Mouse (Mus musculus): Measurements from ENCODE around the gene Sun2. TPM values are rescaled to one million over a fixed set of nuclear protein-coding genes. Genes with fewer than 3 reads are reported as not detected.

Gene Sun2
- polyA plus RNA-seq, 1 experiment from 2014 or later, result 6.8 TPM

DNA sequence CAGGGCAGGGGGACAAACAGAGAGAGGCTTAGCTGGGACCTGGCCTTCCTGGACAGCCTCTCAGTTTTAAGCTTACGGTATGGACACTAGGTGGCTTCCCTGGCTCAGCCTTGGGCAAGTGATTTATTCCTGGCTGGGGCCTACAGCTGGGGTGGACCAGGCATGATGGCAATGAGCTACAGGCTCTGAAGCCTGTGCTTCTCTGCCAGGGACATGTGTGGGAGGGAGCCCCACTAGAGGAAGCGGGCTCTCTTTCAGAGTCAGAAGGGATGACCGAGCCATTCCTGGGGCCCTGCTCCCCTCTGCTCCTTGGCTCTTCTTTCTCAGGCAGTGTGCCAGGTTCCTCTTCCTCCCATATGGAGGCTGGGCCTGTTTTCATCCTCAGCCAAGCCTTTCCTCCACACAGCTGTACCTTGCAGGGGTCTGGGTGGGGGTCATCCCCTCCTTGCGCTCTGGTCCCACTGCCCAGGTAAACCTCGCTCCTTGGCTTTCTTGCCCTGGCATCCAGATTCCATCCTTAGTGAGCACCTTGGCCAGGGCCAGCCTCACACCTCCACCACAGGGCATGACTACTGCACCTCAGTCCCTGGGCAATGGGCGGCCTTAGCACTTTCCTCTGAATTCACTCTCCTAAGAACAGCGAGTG, 21.4 kb upstream of the Sun2 start:
- Histone ChIP-seq H3K4me1 (ENCODE audit: control insufficient read depth, insufficient read depth, low read length) (no peaks in the 10 kb centered on the region), H3K27ac (ENCODE audit: low read length) (no peak overlapping the region), H3K4me2 (replicated peaks; ENCODE audit: low read depth, low read length) (no peak overlapping the region), H3K9ac (replicated peaks; ENCODE audit: low read depth, low read length) (no peak overlapping the region), H3K9me3 (ENCODE audit: control insufficient read depth, low read depth, low read length) (no peaks in the 10 kb centered on the region), H3K27me3 (ENCODE audit: control insufficient read depth, insufficient read depth, low read length) (no peaks in the 10 kb centered on the region), H3K4me3 (ENCODE audit: low read depth, low read length) (no peak overlapping the region), H3K36me3 (ENCODE audit: control insufficient read depth, insufficient read depth, low read length) (peaks cover 11% of the 10 kb centered on the region; the same call in 1 of the 2 replicates)
- WGBS, result 83% methylated on average over 7 of the region's 7 CpGs
- no peak for ATAC-seq (ENCODE audit: insufficient number of reproducible peaks, insufficient read depth, low FRiP score, low read depth)

- Histone ChIP-seq H3K4me1 (ENCODE audit: control insufficient read depth, insufficient read depth, low read length) (no peaks in the 10 kb centered on the region), H3K4me2 (replicated peaks; ENCODE audit: low read depth, low read length) (no peak overlapping the region), H3K27me3 (ENCODE audit: control insufficient read depth, insufficient read depth, low read length) (no peaks in the 10 kb centered on the region), H3K9me3 (ENCODE audit: control insufficient read depth, low read depth, low read length) (no peaks in the 10 kb centered on the region), H3K4me3 (ENCODE audit: low read depth, low read length) (no peak overlapping the region), H3K36me3 (ENCODE audit: control insufficient read depth, insufficient read depth, low read length) (peaks cover 11% of the 10 kb centered on the region; the same call in 1 of the 2 replicates), H3K9ac (replicated peaks; ENCODE audit: low read depth, low read length) (no peak overlapping the region), H3K27ac (ENCODE audit: low read length) (no peak overlapping the region)
- 90% methylated on average over 9 of the region's 9 CpGs for WGBS
- ATAC-seq (ENCODE audit: insufficient number of reproducible peaks, insufficient read depth, low FRiP score, low read depth), result no peak
Measured at GRCm38 (mm10) chr15:79763001-79763400, 20.7 kb upstream of the Sun2 start.

GRCm38 (mm10) chr15:79760956-79761355, 18.6 kb upstream of the Sun2 start:
- WGBS, result 89% methylated on average over 6 of the region's 6 CpGs
- no peak for ATAC-seq (ENCODE audit: insufficient number of reproducible peaks, insufficient read depth, low FRiP score, low read depth)
- no peaks in the 10 kb centered on the region for H3K9me3 ChIP-seq (ENCODE audit: control insufficient read depth, low read depth, low read length)
- no peak overlapping the region for H3K9ac ChIP-seq (replicated peaks; ENCODE audit: low read depth, low read length)
- H3K36me3 ChIP-seq (ENCODE audit: control insufficient read depth, insufficient read depth, low read length), result peaks cover 11% of the 10 kb centered on the region; the same call in 1 of the 2 replicates
- no peak overlapping the region for H3K27ac ChIP-seq (ENCODE audit: low read length)
- H3K4me3 ChIP-seq (ENCODE audit: low read depth, low read length), result no peak overlapping the region
- no peaks in the 10 kb centered on the region for H3K27me3 ChIP-seq (ENCODE audit: control insufficient read depth, insufficient read depth, low read length)
- no peak overlapping the region for H3K4me2 ChIP-seq (replicated peaks; ENCODE audit: low read depth, low read length)
- no peaks in the 10 kb centered on the region for H3K4me1 ChIP-seq (ENCODE audit: control insufficient read depth, insufficient read depth, low read length)

DNA sequence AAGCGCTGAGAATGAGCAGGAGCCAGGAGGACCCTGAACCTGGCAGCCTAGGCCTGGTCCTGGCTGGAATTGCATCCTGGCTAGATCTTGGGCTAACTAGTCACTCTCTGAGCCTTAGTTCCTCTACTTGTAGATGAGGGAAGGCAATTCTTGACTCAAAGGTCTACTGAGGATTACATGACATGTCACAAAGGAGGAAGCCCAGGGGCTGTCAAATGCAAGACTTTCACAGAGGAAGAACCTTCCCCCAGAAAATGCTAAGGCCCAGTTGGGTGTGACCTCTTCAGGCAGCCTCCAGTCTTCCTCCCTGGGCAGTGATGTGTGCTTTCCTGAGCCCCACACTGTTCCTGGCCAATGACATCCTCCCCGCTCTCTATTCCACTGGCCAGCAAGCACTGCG, 14.8 kb upstream of the Sun2 start:
- Histone ChIP-seq H3K27ac (ENCODE audit: low read length) (no peak overlapping the region), H3K9me3 (ENCODE audit: control insufficient read depth, low read depth, low read length) (no peaks in the 10 kb centered on the region), H3K4me3 (ENCODE audit: low read depth, low read length) (no peak overlapping the region), H3K27me3 (ENCODE audit: control insufficient read depth, insufficient read depth, low read length) (no peaks in the 10 kb centered on the region), H3K4me1 (ENCODE audit: control insufficient read depth, insufficient read depth, low read length) (no peaks in the 10 kb centered on the region), H3K9ac (replicated peaks; ENCODE audit: low read depth, low read length) (no peak overlapping the region), H3K36me3 (ENCODE audit: control insufficient read depth, insufficient read depth, low read length) (0 out of 2 replicates have a peak, but pooled peaks cover 4% of the 10 kb centered on the region), H3K4me2 (replicated peaks; ENCODE audit: low read depth, low read length) (no peak overlapping the region)
- 83% methylated on average over 3 of the region's 3 CpGs for WGBS
- no peak for ATAC-seq (ENCODE audit: insufficient number of reproducible peaks, insufficient read depth, low FRiP score, low read depth)

- ATAC-seq (ENCODE audit: insufficient number of reproducible peaks, insufficient read depth, low FRiP score, low read depth), result no peak
- no peak overlapping the region for H3K4me2 ChIP-seq (replicated peaks; ENCODE audit: low read depth, low read length)
- H3K27ac ChIP-seq (ENCODE audit: low read length), result no peak overlapping the region
- no peaks in the 10 kb centered on the region for H3K36me3 ChIP-seq (ENCODE audit: control insufficient read depth, insufficient read depth, low read length)
- H3K27me3 ChIP-seq (ENCODE audit: control insufficient read depth, insufficient read depth, low read length), result no peaks in the 10 kb centered on the region
- no peaks in the 10 kb centered on the region for H3K9me3 ChIP-seq (ENCODE audit: control insufficient read depth, low read depth, low read length)
- no peak overlapping the region for H3K4me3 ChIP-seq (ENCODE audit: low read depth, low read length)
- WGBS, result 71% methylated on average over 8 of the region's 8 CpGs
- no peaks in the 10 kb centered on the region for H3K4me1 ChIP-seq (ENCODE audit: control insufficient read depth, insufficient read depth, low read length)
- H3K9ac ChIP-seq (replicated peaks; ENCODE audit: low read depth, low read length), result no peak overlapping the region
Measured at GRCm38 (mm10) chr15:79755977-79756625, 13.8 kb upstream of the Sun2 start.

- Histone ChIP-seq H3K4me2 (replicated peaks; ENCODE audit: low read depth, low read length) (no peak overlapping the region), H3K4me3 (ENCODE audit: low read depth, low read length) (no peak overlapping the region), H3K9me3 (ENCODE audit: control insufficient read depth, low read depth, low read length) (no peaks in the 10 kb centered on the region), H3K4me1 (ENCODE audit: control insufficient read depth, insufficient read depth, low read length) (no peaks in the 10 kb centered on the region), H3K36me3 (ENCODE audit: control insufficient read depth, insufficient read depth, low read length) (no peaks in the 10 kb centered on the region), H3K27me3 (ENCODE audit: control insufficient read depth, insufficient read depth, low read length) (no peaks in the 10 kb centered on the region), H3K9ac (replicated peaks; ENCODE audit: low read depth, low read length) (no peak overlapping the region), H3K27ac (ENCODE audit: low read length) (no peak overlapping the region)
- WGBS, result 81% methylated on average over 4 of the region's 4 CpGs
- no peak for ATAC-seq (ENCODE audit: insufficient number of reproducible peaks, insufficient read depth, low FRiP score, low read depth)
Measured at GRCm38 (mm10) chr15:79755176-79755575, 12.8 kb upstream of the Sun2 start.

DNA sequence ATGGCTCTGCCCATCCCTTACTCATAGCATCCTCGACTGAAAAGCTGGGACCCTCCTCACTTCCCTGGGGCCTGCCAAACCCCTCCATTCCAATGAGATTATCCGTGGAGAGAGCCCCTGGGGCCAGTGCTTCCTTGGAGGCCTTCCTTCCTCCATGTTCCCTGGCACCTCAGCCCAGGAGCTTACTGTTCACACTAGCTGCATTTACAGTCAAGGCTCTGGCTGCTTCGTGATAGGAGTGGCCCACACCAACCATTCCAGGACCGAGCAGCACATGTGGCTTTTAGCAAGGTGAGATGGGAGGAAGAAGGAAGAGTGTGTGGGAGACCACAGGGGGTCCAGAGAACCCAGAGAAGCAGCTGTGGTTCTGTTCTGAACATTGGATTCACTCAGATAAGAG, 11.5 kb upstream of the Sun2 start:
- H3K9ac ChIP-seq (replicated peaks; ENCODE audit: low read depth, low read length), result no peak overlapping the region
- H3K27me3 ChIP-seq (ENCODE audit: control insufficient read depth, insufficient read depth, low read length), result no peaks in the 10 kb centered on the region
- H3K4me2 ChIP-seq (replicated peaks; ENCODE audit: low read depth, low read length), result no peak overlapping the region
- no peak overlapping the region for H3K27ac ChIP-seq (ENCODE audit: low read length)
- no peak overlapping the region for H3K4me3 ChIP-seq (ENCODE audit: low read depth, low read length)
- H3K4me1 ChIP-seq (ENCODE audit: control insufficient read depth, insufficient read depth, low read length), result no peaks in the 10 kb centered on the region
- no peaks in the 10 kb centered on the region for H3K9me3 ChIP-seq (ENCODE audit: control insufficient read depth, low read depth, low read length)
- H3K36me3 ChIP-seq (ENCODE audit: control insufficient read depth, insufficient read depth, low read length), result no peaks in the 10 kb centered on the region
- 54% methylated on average over 4 of the region's 4 CpGs for whole genome bisulfite sequencing
- ATAC-seq (ENCODE audit: insufficient number of reproducible peaks, insufficient read depth, low FRiP score, low read depth), result no peak

DNA sequence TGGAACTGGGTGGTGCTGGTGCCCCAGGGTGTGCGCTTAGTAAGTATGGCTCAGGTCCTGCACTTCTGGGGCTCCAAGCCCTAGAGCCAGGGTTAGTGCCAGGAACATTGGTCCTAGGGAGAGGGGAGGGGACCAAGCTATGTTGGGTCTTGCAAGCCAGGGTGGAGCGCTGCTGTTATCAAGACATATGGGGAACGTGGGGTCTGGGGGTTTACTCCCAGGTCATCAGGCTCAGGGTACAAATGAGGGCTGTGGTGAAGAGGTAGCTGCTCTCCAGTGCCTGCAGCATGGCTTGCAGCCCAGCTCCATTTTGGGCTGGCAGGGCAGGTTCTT, 11.1 kb upstream of the Sun2 start:
- Histone ChIP-seq H3K4me1 (ENCODE audit: control insufficient read depth, insufficient read depth, low read length) (no peaks in the 10 kb centered on the region), H3K9me3 (ENCODE audit: control insufficient read depth, low read depth, low read length) (no peaks in the 10 kb centered on the region), H3K4me3 (ENCODE audit: low read depth, low read length) (no peak overlapping the region), H3K9ac (replicated peaks; ENCODE audit: low read depth, low read length) (no peak overlapping the region), H3K4me2 (replicated peaks; ENCODE audit: low read depth, low read length) (no peak overlapping the region), H3K27me3 (ENCODE audit: control insufficient read depth, insufficient read depth, low read length) (no peaks in the 10 kb centered on the region), H3K27ac (ENCODE audit: low read length) (no peak overlapping the region), H3K36me3 (ENCODE audit: control insufficient read depth, insufficient read depth, low read length) (no peaks in the 10 kb centered on the region)
- 89% methylated on average over 3 of the region's 3 CpGs for WGBS
- ATAC-seq (ENCODE audit: insufficient number of reproducible peaks, insufficient read depth, low FRiP score, low read depth), result no peak
